Comparison of ENCODE assay signal across 23 mouse cellular contexts in the genomic region with DNA sequence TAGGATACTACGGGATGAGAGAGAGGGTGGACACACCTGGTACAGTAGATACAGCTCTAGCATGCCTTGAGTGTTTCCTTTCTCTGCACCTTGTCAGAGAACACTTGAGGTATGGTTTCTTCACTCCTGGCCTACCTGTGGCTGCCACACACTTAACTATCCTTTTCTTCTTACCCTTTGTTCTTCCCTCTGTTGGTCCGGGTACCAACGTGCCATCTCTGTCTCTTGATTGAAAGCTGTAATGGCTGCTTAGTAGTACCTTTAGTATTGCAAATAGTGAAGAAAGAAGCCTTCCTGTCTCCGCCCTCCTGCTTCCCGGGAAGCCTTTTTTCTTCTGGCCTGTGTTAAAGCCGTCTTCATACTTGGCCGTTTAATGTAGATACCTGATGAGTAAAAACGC. TPM values are rescaled to one million over a fixed set of nuclear protein-coding genes. Genes with fewer than 3 reads are reported as not detected.
DNase-seq lines count a peak whose midpoint lies in the region; ATAC-seq and TF ChIP-seq lines count a peak whose summit lies in the region.
"Had no signal": no experiment of that assay in that cellular context is flagged by ENCODE, and none has a peak within 500 bp of the region (broad histone marks: within the 10 kb centered on the region; RNA-seq: fewer than 3 reads in every experiment).

No protein-coding gene starts in this region.

- TF ChIP-seq CTCF in intestine, postnatal 0 days (IDR thresholded peaks at IDR 0.05; ENCODE audit: low read depth) = no peak

- no peak for ATAC-seq in intestine, postnatal 0 days
- no peak for ATAC-seq in intestine, embryonic 16.5 days
- no peak for ATAC-seq in kidney, embryonic 16.5 days (ENCODE audit: low FRiP score, low TSS enrichment)
- ATAC-seq: forebrain, embryonic 14.5 days; forebrain, postnatal 0 days; Patski had no signal

- H3K27ac ChIP-seq in intestine, postnatal 0 days (ENCODE audit: low read depth, low read length) = peak overlapping the region; percentile 41; the same call in 1 of the 2 replicates
- no peak overlapping the region for H3K27ac ChIP-seq in intestine, embryonic 16.5 days (ENCODE audit: low read length)
- no peak overlapping the region for H3K27ac ChIP-seq in kidney, embryonic 16.5 days (ENCODE audit: low read length)
- H3K27ac ChIP-seq: embryonic facial prominence, embryonic 12.5 days; embryonic facial prominence, embryonic 15.5 days; gastrocnemius, adult 2 months; hindbrain, embryonic 12.5 days; hindbrain, embryonic 15.5 days had no signal

- peak; percentile 87 for DNase-seq in ES-CJ7 (ENCODE audit: low read depth, low spot score)
- DNase-seq in WW6 (ENCODE audit: low read depth, low spot score) = peak; percentile 45
- DNase-seq in yolk sac, embryonic 10.5 days (ENCODE audit: low spot score) = no peak
- DNase-seq: adrenal gland, postnatal 14 days; cerebellum, adult 11 months; cerebellum, adult 2 months; cerebellum, adult 9-11 months; cerebellum, postnatal 25 days; forebrain, postnatal 0 days; gastrocnemius, adult 2 months; gastrocnemius, postnatal 14 days; heart, adult 11 months had no signal

- H3K4me3 ChIP-seq in intestine, postnatal 0 days (ENCODE audit: low read depth, low read length) = no peak overlapping the region
- no peak overlapping the region for H3K4me3 ChIP-seq in intestine, embryonic 16.5 days (ENCODE audit: low read length)
- H3K4me3 ChIP-seq in kidney, embryonic 16.5 days (ENCODE audit: low read length) = no peak overlapping the region
- H3K4me3 ChIP-seq: embryonic facial prominence, embryonic 12.5 days; embryonic facial prominence, embryonic 15.5 days; gastrocnemius, adult 2 months; hindbrain, embryonic 12.5 days; hindbrain, embryonic 15.5 days had no signal

- H3K9me3 ChIP-seq in intestine, postnatal 0 days (ENCODE audit: control insufficient read depth) = no peaks in the 10 kb centered on the region
- no peaks in the 10 kb centered on the region for H3K9me3 ChIP-seq in intestine, embryonic 16.5 days (ENCODE audit: control insufficient read depth, low read length)
- no peaks in the 10 kb centered on the region for H3K9me3 ChIP-seq in kidney, embryonic 16.5 days (ENCODE audit: low read length)
- H3K9me3 ChIP-seq: embryonic facial prominence, embryonic 12.5 days; embryonic facial prominence, embryonic 15.5 days; G1E; hindbrain, embryonic 12.5 days; hindbrain, embryonic 15.5 days had no signal

- peaks cover 21% of the 10 kb centered on the region; the same call in 1 of the 2 replicates for H3K36me3 ChIP-seq in intestine, postnatal 0 days (ENCODE audit: control insufficient read depth, insufficient read depth)
- H3K36me3 ChIP-seq in intestine, embryonic 16.5 days (ENCODE audit: control insufficient read depth, insufficient read depth, low read length) = no peaks in the 10 kb centered on the region; the same call in 1 of the 2 replicates
- H3K36me3 ChIP-seq in kidney, embryonic 16.5 days (ENCODE audit: insufficient read depth, low read length) = peaks cover 7% of the 10 kb centered on the region; the same call in 1 of the 2 replicates

- H3K4me1 ChIP-seq in intestine, postnatal 0 days (replicated peaks; ENCODE audit: control insufficient read depth, insufficient read depth, low read length) = peaks cover 6% of the 10 kb centered on the region; the same call in 1 of the 2 replicates
- H3K4me1 ChIP-seq in intestine, embryonic 16.5 days (ENCODE audit: control insufficient read depth, insufficient read depth, low read length) = peaks cover 29% of the 10 kb centered on the region
- H3K4me1 ChIP-seq in kidney, embryonic 16.5 days (ENCODE audit: insufficient read depth, low read length) = peaks cover 42% of the 10 kb centered on the region

- no peak overlapping the region for H3K9ac ChIP-seq in intestine, postnatal 0 days (ENCODE audit: low read depth, low read length)
- H3K9ac ChIP-seq in intestine, embryonic 16.5 days (ENCODE audit: low read depth, low read length) = no peak overlapping the region
- H3K9ac ChIP-seq in kidney, embryonic 16.5 days (replicated peaks; ENCODE audit: low read length) = no peak overlapping the region
- H3K9ac ChIP-seq: embryonic facial prominence, embryonic 12.5 days; embryonic facial prominence, embryonic 15.5 days; forebrain, postnatal 0 days; hindbrain, embryonic 12.5 days; hindbrain, embryonic 15.5 days had no signal

- no peak overlapping the region for H3K4me2 ChIP-seq in intestine, postnatal 0 days (replicated peaks; ENCODE audit: low read depth)
- H3K4me2 ChIP-seq in intestine, embryonic 16.5 days (ENCODE audit: low read depth, low read length) = no peak overlapping the region
- H3K4me2 ChIP-seq in kidney, embryonic 16.5 days (replicated peaks; ENCODE audit: low read depth, low read length) = no peak overlapping the region
- H3K4me2 ChIP-seq: embryonic facial prominence, embryonic 12.5 days; embryonic facial prominence, embryonic 15.5 days; heart, embryonic 11.5 days; hindbrain, embryonic 12.5 days; hindbrain, embryonic 15.5 days had no signal

- 69% methylated on average over 8 of the region's 8 CpGs for WGBS in intestine, postnatal 0 days
- WGBS in intestine, embryonic 16.5 days = 70% methylated on average over 8 of the region's 8 CpGs
- 66% methylated on average over 8 of the region's 8 CpGs for WGBS in kidney, embryonic 16.5 days

- no peaks in the 10 kb centered on the region for H3K27me3 ChIP-seq in intestine, postnatal 0 days (replicated peaks; ENCODE audit: control insufficient read depth, insufficient read depth, low read length)
- no peaks in the 10 kb centered on the region for H3K27me3 ChIP-seq in intestine, embryonic 16.5 days (replicated peaks; ENCODE audit: control insufficient read depth, insufficient read depth, low read length)
- H3K27me3 ChIP-seq in kidney, embryonic 16.5 days (ENCODE audit: insufficient read depth, low read length) = no peaks in the 10 kb centered on the region
- H3K27me3 ChIP-seq: embryonic facial prominence, embryonic 12.5 days; embryonic facial prominence, embryonic 15.5 days; hindbrain, embryonic 12.5 days; hindbrain, embryonic 15.5 days; Patski had no signal

RNA-seq across cellular contexts. Expression of a gene that starts 24.7 kb away (rescaled TPM):
- polyA plus RNA-seq in intestine, postnatal 0 days (2015; fragmentation: Nextera tagmentation; extraction: Ambion mirVana) = 32.7 and 35.0 TPM in 2 replicates
- 52.3 and 54.4 TPM in 2 replicates for polyA plus RNA-seq in intestine, embryonic 16.5 days (2015; fragmentation: Nextera tagmentation; extraction: Ambion mirVana)
- 92.2 and 94.0 TPM in 2 replicates for polyA plus RNA-seq in kidney, embryonic 16.5 days (2015; fragmentation: Nextera tagmentation; extraction: Ambion mirVana)

RNA-seq across cellular contexts. Expression of a gene that starts 45.5 kb away (rescaled TPM):
- 5.0 and 6.1 TPM in 2 replicates for polyA plus RNA-seq in intestine, postnatal 0 days (2015; fragmentation: Nextera tagmentation; extraction: Ambion mirVana)
- polyA plus RNA-seq in intestine, embryonic 16.5 days (2015; fragmentation: Nextera tagmentation; extraction: Ambion mirVana) = 1.9 and 2.4 TPM in 2 replicates
- polyA plus RNA-seq in kidney, embryonic 16.5 days (2015; fragmentation: Nextera tagmentation; extraction: Ambion mirVana) = 1.1 and 1.2 TPM in 2 replicates
- polyA plus RNA-seq: G1E had no signal
